Mouse (Mus musculus): ENCODE measurements around the gene Hoxb8. TPM values are rescaled to one million over a fixed set of nuclear protein-coding genes. Genes with fewer than 3 reads are reported as not detected.

Gene Hoxb8
- total RNA-seq, 1 experiment: 0.18 TPM

GRCm38 (mm10) chr11:96260310-96260970 is 21.3 kb upstream of the Hoxb8 start:
- Histone ChIP-seq H3K4me3 (ENCODE audit: insufficient read depth in 1 of 2, low read depth in 1 of 2, low read length in 2 of 2, poor library complexity in 1 of 2, severe bottlenecking in 1 of 2) (no peak overlapping the region; a peak in 1 of 4 replicates), H3K9me3 (ENCODE audit: control insufficient read depth, insufficient read depth, low read depth, low read length) (no peaks in the 10 kb centered on the region), H3K36me3 (ENCODE audit: control insufficient read depth, insufficient read depth, low read length, poor library complexity, severe bottlenecking) (peaks cover 5% of the 10 kb centered on the region), H3K4me1 (ENCODE audit: control insufficient read depth in 2 of 2, insufficient read depth in 2 of 2, low read length in 2 of 2, poor library complexity in 1 of 2) (peaks cover 0 to 2% of the 10 kb centered on the region in 2 experiments; a peak in 1 of 4 replicates), H3K27ac (ENCODE audit: insufficient read depth, low read depth, low read length, poor library complexity, severe bottlenecking) (no peak overlapping the region), H3K9ac (ENCODE audit: insufficient read depth, low read depth, low read length, poor library complexity, severe bottlenecking) (peak overlapping the region; percentile 10; the same call in 1 of the 2 replicates)
- in situ Hi-C loops (cut with MboI; ENCODE audit: low sequenced_read_pairs in 2 of 2, unreplicated experiment in 2 of 2): no loop called here
- no peak for TF ChIP-seq ZC3H11A (IDR thresholded peaks at IDR 0.05; ENCODE audit: borderline replicate concordance, low read depth, low read length)
- TF ChIP-seq MAFK (IDR thresholded peaks at IDR 0.05; ENCODE audit: insufficient read depth, low read depth, low read length): 0 out of 2 replicates have a peak, but pooled peaks have one; percentile 45
- no peak for TF ChIP-seq ZNF384 (IDR thresholded peaks at IDR 0.05; ENCODE audit: low read depth, low read length)
- no peak for TF ChIP-seq CHD2 (IDR thresholded peaks at IDR 0.05; ENCODE audit: low read depth, low read length)
- DNase-seq (ENCODE audit: low read depth, low spot score): no peak

GRCm38 (mm10) chr11:96261323-96261890 is 20.3 kb upstream of the Hoxb8 start:
- no peak for DNase-seq (ENCODE audit: low read depth, low spot score)
- Histone ChIP-seq H3K9ac (ENCODE audit: insufficient read depth, low read depth, low read length, poor library complexity, severe bottlenecking) (no peak overlapping the region), H3K9me3 (ENCODE audit: control insufficient read depth, insufficient read depth, low read depth, low read length) (no peaks in the 10 kb centered on the region), H3K27ac (ENCODE audit: insufficient read depth, low read depth, low read length, poor library complexity, severe bottlenecking) (no peak overlapping the region), H3K36me3 (ENCODE audit: control insufficient read depth, insufficient read depth, low read length, poor library complexity, severe bottlenecking) (peaks cover 5% of the 10 kb centered on the region), H3K4me1 (ENCODE audit: control insufficient read depth in 2 of 2, insufficient read depth in 2 of 2, low read length in 2 of 2, poor library complexity in 1 of 2) (0 out of 4 replicates have a peak, but pooled peaks cover 0 to 2% of the 10 kb centered on the region in 2 experiments), H3K4me3 (ENCODE audit: insufficient read depth in 1 of 2, low read depth in 1 of 2, low read length in 2 of 2, poor library complexity in 1 of 2, severe bottlenecking in 1 of 2) (no peak overlapping the region)
- in situ Hi-C loops (cut with MboI; ENCODE audit: low sequenced_read_pairs in 2 of 2, unreplicated experiment in 2 of 2): no loop called here
- TF ChIP-seq CHD2 (IDR thresholded peaks at IDR 0.05; ENCODE audit: low read depth, low read length): no peak
- TF ChIP-seq HCFC1 (IDR thresholded peaks at IDR 0.05; ENCODE audit: borderline replicate concordance, insufficient read depth, low read length): no peak
- no peak for TF ChIP-seq ZC3H11A (IDR thresholded peaks at IDR 0.05; ENCODE audit: borderline replicate concordance, low read depth, low read length)
- TF ChIP-seq ZNF384 (IDR thresholded peaks at IDR 0.05; ENCODE audit: low read depth, low read length): no peak
- TF ChIP-seq MAFK (IDR thresholded peaks at IDR 0.05; ENCODE audit: insufficient read depth, low read depth, low read length): no peak

GRCm38 (mm10) chr11:96262262-96262830 is 19.4 kb upstream of the Hoxb8 start:
- no peak for DNase-seq (ENCODE audit: low read depth, low spot score)
- no peak overlapping the region for H3K27ac ChIP-seq (ENCODE audit: insufficient read depth, low read depth, low read length, poor library complexity, severe bottlenecking)
- TF ChIP-seq ZC3H11A (IDR thresholded peaks at IDR 0.05; ENCODE audit: borderline replicate concordance, low read depth, low read length) (no peak), MAFK (IDR thresholded peaks at IDR 0.05; ENCODE audit: insufficient read depth, low read depth, low read length) (no peak), CHD2 (IDR thresholded peaks at IDR 0.05; ENCODE audit: low read depth, low read length) (no peak), ZNF384 (IDR thresholded peaks at IDR 0.05; ENCODE audit: low read depth, low read length) (no peak), HCFC1 (IDR thresholded peaks at IDR 0.05; ENCODE audit: borderline replicate concordance, insufficient read depth, low read length) (no peak)
- H3K36me3 ChIP-seq (ENCODE audit: control insufficient read depth, insufficient read depth, low read length, poor library complexity, severe bottlenecking): peaks cover 5% of the 10 kb centered on the region
- in situ Hi-C loops (cut with MboI; ENCODE audit: low sequenced_read_pairs in 2 of 2, unreplicated experiment in 2 of 2): no loop called here
- H3K4me3 ChIP-seq (ENCODE audit: insufficient read depth in 1 of 2, low read depth in 1 of 2, low read length in 2 of 2, poor library complexity in 1 of 2, severe bottlenecking in 1 of 2): no peak overlapping the region
- H3K9me3 ChIP-seq (ENCODE audit: control insufficient read depth, insufficient read depth, low read depth, low read length): no peaks in the 10 kb centered on the region
- no peak overlapping the region for H3K9ac ChIP-seq (ENCODE audit: insufficient read depth, low read depth, low read length, poor library complexity, severe bottlenecking)
- H3K4me1 ChIP-seq (ENCODE audit: control insufficient read depth in 2 of 2, insufficient read depth in 2 of 2, low read length in 2 of 2, poor library complexity in 1 of 2): 0 out of 4 replicates have a peak, but pooled peaks cover 0 to 2% of the 10 kb centered on the region in 2 experiments

GRCm38 (mm10) chr11:96263636-96264389 is 17.9 kb upstream of the Hoxb8 start:
- no peak for TF ChIP-seq ZC3H11A (IDR thresholded peaks at IDR 0.05; ENCODE audit: borderline replicate concordance, low read depth, low read length)
- no peak for TF ChIP-seq HCFC1 (IDR thresholded peaks at IDR 0.05; ENCODE audit: borderline replicate concordance, insufficient read depth, low read length)
- no peak for TF ChIP-seq CHD2 (IDR thresholded peaks at IDR 0.05; ENCODE audit: low read depth, low read length)
- TF ChIP-seq ZNF384 (IDR thresholded peaks at IDR 0.05; ENCODE audit: low read depth, low read length): no peak
- no peak for TF ChIP-seq MAFK (IDR thresholded peaks at IDR 0.05; ENCODE audit: insufficient read depth, low read depth, low read length)
- Histone ChIP-seq H3K36me3 (ENCODE audit: control insufficient read depth, insufficient read depth, low read length, poor library complexity, severe bottlenecking) (peaks cover 5% of the 10 kb centered on the region), H3K4me3 (ENCODE audit: insufficient read depth in 1 of 2, low read depth in 1 of 2, low read length in 2 of 2, poor library complexity in 1 of 2, severe bottlenecking in 1 of 2) (no peak overlapping the region), H3K9me3 (ENCODE audit: control insufficient read depth, insufficient read depth, low read depth, low read length) (no peaks in the 10 kb centered on the region), H3K4me1 (ENCODE audit: control insufficient read depth in 2 of 2, insufficient read depth in 2 of 2, low read length in 2 of 2, poor library complexity in 1 of 2) (0 out of 4 replicates have a peak, but pooled peaks cover 0 to 2% of the 10 kb centered on the region in 2 experiments), H3K27ac (ENCODE audit: insufficient read depth, low read depth, low read length, poor library complexity, severe bottlenecking) (no peak overlapping the region), H3K9ac (ENCODE audit: insufficient read depth, low read depth, low read length, poor library complexity, severe bottlenecking) (no peak overlapping the region)
- DNase-seq (ENCODE audit: low read depth, low spot score): no peak
- in situ Hi-C loops (cut with MboI; ENCODE audit: low sequenced_read_pairs in 2 of 2, unreplicated experiment in 2 of 2): no loop called here
